Mouse (Mus musculus): Measurements from ENCODE around the gene Susd1. TPM values are rescaled to one million over a fixed set of nuclear protein-coding genes. Genes with fewer than 3 reads are reported as not detected.
"Not testable (repeated sequence)": the region's sequence is repeated elsewhere in the genome, so short reads cannot be mapped to it uniquely, and the experiment has no call there.

Gene Susd1
- polyA plus RNA-seq, 1 experiment: 216 TPM

GRCm38 (mm10) chr4:59287103-59287502 is 151.3 kb downstream of the Susd1 start:
- TF ChIP-seq CTCF (IDR thresholded peaks at IDR 0.05; ENCODE audit: insufficient read depth, low read depth, low read length) (no peak), POLR2A (IDR thresholded peaks at IDR 0.05; ENCODE audit: insufficient read depth, low read depth, low read length) (no peak)

GRCm38 (mm10) chr4:59286351-59286750 is 152.1 kb downstream of the Susd1 start:
- not testable (repeated sequence) for H3K4me3 ChIP-seq (ENCODE audit: insufficient read depth, low read depth, low read length); H3K27ac ChIP-seq (ENCODE audit: insufficient read depth, low read depth, low read length); H3K4me1 ChIP-seq (ENCODE audit: control insufficient read depth, insufficient read depth, low read length)
- 66% methylated on average over 6 of the region's 6 CpGs for WGBS

More at GRCm38 (mm10) chr4:59287103-59287502, 151.3 kb downstream of the Susd1 start:
- Histone ChIP-seq H3K4me1 (ENCODE audit: control insufficient read depth, insufficient read depth, low read length) (0 out of 2 replicates have a peak, but pooled peaks cover 4% of the 10 kb centered on the region), H3K27ac (ENCODE audit: insufficient read depth, low read depth, low read length) (no peak overlapping the region), H3K4me3 (ENCODE audit: insufficient read depth, low read depth, low read length) (no peak overlapping the region)
- 78% methylated on average over 2 of the region's 2 CpGs for WGBS

GRCm38 (mm10) chr4:59282699-59283487 is 155.5 kb downstream of the Susd1 start:
- 56% methylated on average over 8 of the region's 8 CpGs for WGBS
- TF ChIP-seq POLR2A (IDR thresholded peaks at IDR 0.05; ENCODE audit: insufficient read depth, low read depth, low read length) (no peak), CTCF (IDR thresholded peaks at IDR 0.05; ENCODE audit: insufficient read depth, low read depth, low read length) (no peak)
- H3K4me1 ChIP-seq (ENCODE audit: control insufficient read depth, insufficient read depth, low read length): 0 out of 2 replicates have a peak, but pooled peaks cover 4% of the 10 kb centered on the region
- no peak overlapping the region for H3K4me3 ChIP-seq (ENCODE audit: insufficient read depth, low read depth, low read length)
- H3K27ac ChIP-seq (ENCODE audit: insufficient read depth, low read depth, low read length): no peak overlapping the region

GRCm38 (mm10) chr4:59282137-59282536 is 156.3 kb downstream of the Susd1 start:
- WGBS: 51% methylated on average over 7 of the region's 7 CpGs
- no peak overlapping the region for H3K4me3 ChIP-seq (ENCODE audit: insufficient read depth, low read depth, low read length)
- 0 out of 2 replicates have a peak, but pooled peaks cover 4% of the 10 kb centered on the region for H3K4me1 ChIP-seq (ENCODE audit: control insufficient read depth, insufficient read depth, low read length)
- H3K27ac ChIP-seq (ENCODE audit: insufficient read depth, low read depth, low read length): no peak overlapping the region
- no peak for TF ChIP-seq CTCF (IDR thresholded peaks at IDR 0.05; ENCODE audit: insufficient read depth, low read depth, low read length)
- TF ChIP-seq POLR2A (IDR thresholded peaks at IDR 0.05; ENCODE audit: insufficient read depth, low read depth, low read length): no peak

GRCm38 (mm10) chr4:59280876-59281275 is 157.6 kb downstream of the Susd1 start:
- TF ChIP-seq CTCF (IDR thresholded peaks at IDR 0.05; ENCODE audit: insufficient read depth, low read depth, low read length) (no peak), POLR2A (IDR thresholded peaks at IDR 0.05; ENCODE audit: insufficient read depth, low read depth, low read length) (no peak)
- whole genome bisulfite sequencing: 79% methylated on average over 5 of the region's 5 CpGs
- H3K4me1 ChIP-seq (ENCODE audit: control insufficient read depth, insufficient read depth, low read length): 0 out of 2 replicates have a peak, but pooled peaks cover 4% of the 10 kb centered on the region
- no peak overlapping the region for H3K4me3 ChIP-seq (ENCODE audit: insufficient read depth, low read depth, low read length)
- no peak overlapping the region for H3K27ac ChIP-seq (ENCODE audit: insufficient read depth, low read depth, low read length)

GRCm38 (mm10) chr4:59279111-59279510 is 159.3 kb downstream of the Susd1 start:
- 76% methylated on average over 5 of the region's 5 CpGs for WGBS
- H3K4me1 ChIP-seq (ENCODE audit: control insufficient read depth, insufficient read depth, low read length): 0 out of 2 replicates have a peak, but pooled peaks cover 4% of the 10 kb centered on the region
- no peak overlapping the region for H3K4me3 ChIP-seq (ENCODE audit: insufficient read depth, low read depth, low read length)
- TF ChIP-seq CTCF (IDR thresholded peaks at IDR 0.05; ENCODE audit: insufficient read depth, low read depth, low read length) (no peak), POLR2A (IDR thresholded peaks at IDR 0.05; ENCODE audit: insufficient read depth, low read depth, low read length) (no peak)
- no peak overlapping the region for H3K27ac ChIP-seq (ENCODE audit: insufficient read depth, low read depth, low read length)

- Histone ChIP-seq H3K27ac (ENCODE audit: insufficient read depth, low read depth, low read length) (no peak overlapping the region), H3K4me1 (ENCODE audit: control insufficient read depth, insufficient read depth, low read length) (0 out of 2 replicates have a peak, but pooled peaks cover 4% of the 10 kb centered on the region), H3K4me3 (ENCODE audit: insufficient read depth, low read depth, low read length) (no peak overlapping the region)
- TF ChIP-seq CTCF (IDR thresholded peaks at IDR 0.05; ENCODE audit: insufficient read depth, low read depth, low read length) (no peak), POLR2A (IDR thresholded peaks at IDR 0.05; ENCODE audit: insufficient read depth, low read depth, low read length) (no peak)
- WGBS: 94% methylated on average over 7 of the region's 7 CpGs
Measured at GRCm38 (mm10) chr4:59278410-59278809, 160.0 kb downstream of the Susd1 start.

GRCm38 (mm10) chr4:59277958-59278357 is 160.5 kb downstream of the Susd1 start:
- 0 out of 2 replicates have a peak, but pooled peaks cover 4% of the 10 kb centered on the region for H3K4me1 ChIP-seq (ENCODE audit: control insufficient read depth, insufficient read depth, low read length)
- TF ChIP-seq POLR2A (IDR thresholded peaks at IDR 0.05; ENCODE audit: insufficient read depth, low read depth, low read length) (no peak), CTCF (IDR thresholded peaks at IDR 0.05; ENCODE audit: insufficient read depth, low read depth, low read length) (no peak)
- 97% methylated on average over 9 of the region's 9 CpGs for WGBS
- no peak overlapping the region for H3K27ac ChIP-seq (ENCODE audit: insufficient read depth, low read depth, low read length)
- H3K4me3 ChIP-seq (ENCODE audit: insufficient read depth, low read depth, low read length): no peak overlapping the region

- no peak overlapping the region for H3K4me3 ChIP-seq (ENCODE audit: insufficient read depth, low read depth, low read length)
- TF ChIP-seq CTCF (IDR thresholded peaks at IDR 0.05; ENCODE audit: insufficient read depth, low read depth, low read length) (no peak), POLR2A (IDR thresholded peaks at IDR 0.05; ENCODE audit: insufficient read depth, low read depth, low read length) (no peak)
- H3K4me1 ChIP-seq (ENCODE audit: control insufficient read depth, insufficient read depth, low read length): no peaks in the 10 kb centered on the region
- 56% methylated on average over 2 of the region's 2 CpGs for WGBS
- no peak overlapping the region for H3K27ac ChIP-seq (ENCODE audit: insufficient read depth, low read depth, low read length)
Measured at GRCm38 (mm10) chr4:59275956-59276355, 162.5 kb downstream of the Susd1 start.
